Mouse (Mus musculus) myocyte (in vitro differentiated cells): ENCODE measurements around the gene Cplx3.

Experiments
- CEBPB ChIP-seq: IDR thresholded peaks from 2 replicates; pipeline ENCODE4 v1.6.1; 2011; ENCODE audit warnings: mild to moderate bottlenecking, moderate library complexity; ENCODE audit not compliant: poor library complexity, insufficient read depth, severe bottlenecking
- MAX ChIP-seq: IDR thresholded peaks from one replicate; pipeline ENCODE4 v1.6.1; 2011; ENCODE audit warnings: low read depth, mild to moderate bottlenecking, control low read depth
- MYOD1 ChIP-seq, 3 experiments: IDR thresholded peaks; one replicate each; pipeline ENCODE4 v1.6.1; 2011; ENCODE audit warnings: control low read depth in 2 of 3, low read depth in 2 of 3, mild to moderate bottlenecking in 2 of 3, moderate library complexity in 1 of 3; ENCODE audit not compliant: insufficient read length in 2 of 3, control insufficient read depth in 1 of 3
- POLR2A ChIP-seq: IDR thresholded peaks from one replicate; pipeline ENCODE4 v1.6.1; 2011; ENCODE audit warnings: low read depth, mild to moderate bottlenecking, control low read depth, moderate library complexity; ENCODE audit not compliant: insufficient read length
- POLR2AphosphoS2 ChIP-seq: IDR thresholded peaks from one replicate; pipeline ENCODE4 v1.6.1; 2011; ENCODE audit warnings: low read depth, control low read depth; ENCODE audit not compliant: insufficient read length
- REST ChIP-seq: IDR thresholded peaks from one replicate; pipeline ENCODE4 v1.6.1; 2011; ENCODE audit warnings: mild to moderate bottlenecking, control low read depth, moderate library complexity; ENCODE audit not compliant: insufficient read depth, insufficient read length
- TCF12 ChIP-seq: IDR thresholded peaks from one replicate; pipeline ENCODE4 v1.6.1; 2011; ENCODE audit warnings: mild to moderate bottlenecking, control low read depth; ENCODE audit not compliant: poor library complexity, insufficient read depth, severe bottlenecking
- USF1 ChIP-seq: IDR thresholded peaks from one replicate; pipeline ENCODE4 v1.6.1; 2011; ENCODE audit warnings: low read depth, mild to moderate bottlenecking, control low read depth, moderate library complexity

- TF ChIP-seq POLR2A (no peak), USF1 (no peak), MYOD1 (IDR thresholded peaks at IDR 0.05; ENCODE audit: control insufficient read depth in 1 of 3, insufficient read length in 2 of 3, low read depth in 2 of 3) (no peak), CEBPB (no peak), POLR2AphosphoS2 (no peak), MAX (no peak), TCF12 (no peak), REST (no peak)
These were observed 44.2 kb upstream of the Cplx3 start for GRCm38 (mm10) chr9:57650130-57650785.
